Mouse (Mus musculus): Measurements from ENCODE around the gene Plekhh2. TPM values are rescaled to one million over a fixed set of nuclear protein-coding genes. Genes with fewer than 3 reads are reported as not detected.

The Plekhh2 gene
- total RNA-seq (2023), result not detected

GRCm38 (mm10) chr17:84511682-84512515, at the start of gene Plekhh2:
Plekhh2 (plus strand) TSS chr17:84511895.

DNA sequence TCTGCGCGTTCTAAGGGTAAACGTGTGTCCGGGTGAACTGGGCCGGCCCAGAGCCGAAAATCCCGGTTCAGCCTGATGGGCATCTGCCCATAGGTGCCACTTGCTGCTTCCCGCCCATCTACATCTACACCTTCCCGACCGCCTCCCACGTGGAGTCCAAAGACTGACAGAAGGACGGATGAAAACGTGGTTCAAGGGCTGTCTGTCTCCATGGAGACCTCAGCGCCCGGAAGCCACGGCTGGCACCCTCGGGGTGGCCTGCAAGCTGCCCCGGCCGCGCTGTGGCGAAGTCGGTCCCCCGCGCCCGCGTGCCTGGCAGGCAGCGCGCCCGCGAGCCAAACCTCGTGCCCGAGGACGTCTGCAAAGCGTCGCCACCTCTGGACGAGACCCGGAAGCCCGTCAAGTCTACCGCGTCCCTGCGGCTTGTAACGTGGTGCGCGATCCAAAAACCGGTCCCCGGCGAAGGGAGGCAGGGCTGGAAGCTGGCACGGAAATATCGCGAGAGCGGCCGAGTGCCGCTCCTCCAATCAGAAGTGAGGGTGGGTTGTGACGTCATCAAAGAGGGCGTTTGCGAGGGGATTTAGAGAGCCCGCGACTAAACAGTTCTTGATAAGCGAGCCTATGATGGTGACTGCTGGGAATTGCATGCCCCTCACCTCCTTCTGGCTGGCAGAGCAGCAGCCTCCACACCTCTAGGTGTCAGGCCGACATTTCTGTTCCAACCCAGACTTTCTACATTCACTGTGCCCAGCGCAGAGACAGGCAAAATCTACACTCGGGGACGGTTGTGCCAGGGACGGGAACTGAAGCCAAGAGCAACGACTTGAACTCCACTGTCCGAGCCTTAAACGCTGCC, 45.7 kb upstream of the Plekhh2 start, which contains the start of gene Thada:
TSS of gene Thada (minus strand) at position 453 of the 856 bp plus-strand sequence.

GRCm38 (mm10) chr17:84626276-84626856, 114.7 kb downstream of the Plekhh2 start, which contains the start of gene Dync2li1:
Dync2li1 (plus strand) TSS chr17:84626496.

Other genes starting within 250 kb of the Plekhh2 start
- 100 to 1,000 TPM; 125 to 139 TPM for gene Thada, start 45.7 kb upstream of the Plekhh2 start, total RNA-seq (2023)
- gene Dync2li1, start 114.6 kb downstream of the Plekhh2 start, total RNA-seq (2023), result under 1 TPM; 0.55 to 0.86 TPM
- gene Abcg8, start 164.4 kb downstream of the Plekhh2 start, total RNA-seq (2023), result not detected
- gene Abcg5, start 171.1 kb downstream of the Plekhh2 start, total RNA-seq (2023), result not detected